Mouse (Mus musculus): ENCODE measurements around the gene Fcer1g.
"Not testable (repeated sequence)": the region's sequence is repeated elsewhere in the genome, so short reads cannot be mapped to it uniquely, and the experiment has no call there.

GRCm38 (mm10) chr1:171241952-171242351 is 7.8 kb upstream of the Fcer1g start:
- TF ChIP-seq GATA1 (IDR thresholded peaks at IDR 0.05; ENCODE audit: borderline replicate concordance, low read length); CTCF (IDR thresholded peaks at IDR 0.05; ENCODE audit: low read depth, low read length); TAL1 (conservative IDR thresholded peaks at IDR 0.05; ENCODE audit: low read depth, low read length): not testable (repeated sequence)

All from G1E (cell line).